ENCODE assay signal across 9 mouse cellular contexts in the genomic region with DNA sequence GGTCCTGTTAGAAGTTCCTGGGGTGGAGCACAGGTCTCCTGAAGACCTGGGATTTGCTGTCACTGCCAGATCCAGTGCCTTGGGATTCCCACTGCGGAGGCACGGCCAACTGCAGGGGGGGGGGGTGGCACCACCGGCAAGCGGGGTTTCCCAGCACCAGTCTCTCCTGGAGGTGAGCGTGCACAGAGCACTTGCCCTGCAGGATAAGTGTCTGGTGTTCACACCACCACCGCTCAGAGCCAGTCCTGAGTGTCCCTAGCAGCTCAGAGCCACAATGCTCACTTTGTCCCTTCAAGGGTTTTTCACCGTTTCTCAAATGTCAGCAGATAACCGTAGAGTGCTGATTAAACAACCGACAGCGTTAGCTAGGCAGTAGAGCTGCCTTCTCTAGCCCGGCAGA. TPM values are rescaled to one million over a fixed set of nuclear protein-coding genes. Genes with fewer than 3 reads are reported as not detected.
DNase-seq lines count a peak whose midpoint lies in the region; ATAC-seq lines count a peak whose summit lies in the region.
"Had no signal": no experiment of that assay in that cellular context is flagged by ENCODE, and none has a peak within 500 bp of the region (broad histone marks: within the 10 kb centered on the region; RNA-seq: fewer than 3 reads in every experiment).

No protein-coding gene starts in this region.

- peak overlapping the region; percentile 23; the same call in 1 of the 2 replicates for H3K4me3 ChIP-seq in heart, embryonic 15.5 days
- H3K4me3 ChIP-seq in embryonic facial prominence, embryonic 11.5 days (ENCODE audit: low read depth, low read length): no peak overlapping the region
- H3K4me3 ChIP-seq in hindbrain, embryonic 15.5 days: no peak overlapping the region
- no peak overlapping the region for H3K4me3 ChIP-seq in midbrain, embryonic 13.5 days (replicated peaks)

- 16% methylated on average over 11 of the region's 11 CpGs for WGBS in heart, embryonic 15.5 days
- 12% methylated on average over 11 of the region's 11 CpGs for WGBS in embryonic facial prominence, embryonic 11.5 days
- 15% methylated on average over 11 of the region's 11 CpGs for WGBS in hindbrain, embryonic 15.5 days
- 10% methylated on average over 11 of the region's 11 CpGs for WGBS in midbrain, embryonic 13.5 days

- no peaks in the 10 kb centered on the region for H3K36me3 ChIP-seq in heart, embryonic 15.5 days
- H3K36me3 ChIP-seq in embryonic facial prominence, embryonic 11.5 days (replicated peaks; ENCODE audit: control insufficient read depth, insufficient read depth, low read depth, low read length): no peaks in the 10 kb centered on the region
- H3K36me3 ChIP-seq in hindbrain, embryonic 15.5 days: no peaks in the 10 kb centered on the region
- H3K36me3 ChIP-seq in midbrain, embryonic 13.5 days: no peaks in the 10 kb centered on the region

- peak overlapping the region; percentile 49 for H3K4me2 ChIP-seq in heart, embryonic 15.5 days
- H3K4me2 ChIP-seq in embryonic facial prominence, embryonic 11.5 days (ENCODE audit: low read depth, low read length): peak overlapping the region; percentile 14; the same call in 1 of the 2 replicates
- peak overlapping the region; percentile 40 for H3K4me2 ChIP-seq in hindbrain, embryonic 15.5 days
- H3K4me2 ChIP-seq in midbrain, embryonic 13.5 days (replicated peaks): peak overlapping the region; percentile 36

- H3K9me3 ChIP-seq in heart, embryonic 15.5 days (replicated peaks): no peaks in the 10 kb centered on the region
- no peaks in the 10 kb centered on the region for H3K9me3 ChIP-seq in embryonic facial prominence, embryonic 11.5 days (replicated peaks; ENCODE audit: control insufficient read depth, low read length)
- H3K9me3 ChIP-seq in hindbrain, embryonic 15.5 days: no peaks in the 10 kb centered on the region
- no peaks in the 10 kb centered on the region for H3K9me3 ChIP-seq in midbrain, embryonic 13.5 days

- H3K27me3 ChIP-seq in heart, embryonic 15.5 days: peaks cover 64% of the 10 kb centered on the region
- H3K27me3 ChIP-seq in embryonic facial prominence, embryonic 11.5 days (ENCODE audit: control insufficient read depth, insufficient read depth, low read length): no peaks in the 10 kb centered on the region
- H3K27me3 ChIP-seq in hindbrain, embryonic 15.5 days: no peaks in the 10 kb centered on the region
- 0 out of 2 replicates have a peak, but pooled peaks cover 4% of the 10 kb centered on the region for H3K27me3 ChIP-seq in midbrain, embryonic 13.5 days

- DNase-seq in heart, adult 9 months (ENCODE audit: low spot score in 2 of 2): no peak
- DNase-seq in embryonic facial prominence, embryonic 11.5 days (ENCODE audit: low spot score): no peak
- no peak for DNase-seq in cerebellum, adult 9-11 months
- DNase-seq in adrenal gland, postnatal 36 days: no peak
- DNase-seq: heart, adult 18-20 months had no signal

- no peak overlapping the region for H3K9ac ChIP-seq in heart, embryonic 15.5 days
- H3K9ac ChIP-seq in embryonic facial prominence, embryonic 11.5 days (replicated peaks; ENCODE audit: low read length): no peak overlapping the region
- H3K9ac ChIP-seq in hindbrain, embryonic 15.5 days: no peak overlapping the region
- H3K9ac ChIP-seq in midbrain, embryonic 13.5 days (replicated peaks): no peak overlapping the region

- no peak overlapping the region for H3K27ac ChIP-seq in heart, embryonic 15.5 days
- H3K27ac ChIP-seq in embryonic facial prominence, embryonic 11.5 days (replicated peaks; ENCODE audit: low read depth, low read length): no peak overlapping the region
- no peak overlapping the region for H3K27ac ChIP-seq in hindbrain, embryonic 15.5 days (replicated peaks)
- H3K27ac ChIP-seq in midbrain, embryonic 13.5 days: no peak overlapping the region

- 0 out of 2 replicates have a peak, but pooled peaks have one; percentile 50 for ATAC-seq in heart, embryonic 15.5 days (replicated peaks; ENCODE audit: insufficient number of reproducible peaks, insufficient read depth, low FRiP score, low read depth)
- ATAC-seq in embryonic facial prominence, embryonic 11.5 days (replicated peaks; ENCODE audit: insufficient number of reproducible peaks, low FRiP score, low TSS enrichment, low read depth): no peak
- 0 out of 2 replicates have a peak, but pooled peaks have one; percentile 42 for ATAC-seq in hindbrain, embryonic 15.5 days (ENCODE audit: low FRiP score, low read depth)
- peak; percentile 53 for ATAC-seq in midbrain, embryonic 13.5 days
- no peak for ATAC-seq in megakaryocyte, adult 5-6 weeks (ENCODE audit: poor library complexity, severe bottlenecking)

- peaks cover 5% of the 10 kb centered on the region for H3K4me1 ChIP-seq in heart, embryonic 15.5 days (replicated peaks)
- no peaks in the 10 kb centered on the region for H3K4me1 ChIP-seq in embryonic facial prominence, embryonic 11.5 days (ENCODE audit: control insufficient read depth, insufficient read depth, low read length)
- H3K4me1 ChIP-seq in hindbrain, embryonic 15.5 days (replicated peaks): peaks cover 5% of the 10 kb centered on the region
- H3K4me1 ChIP-seq in midbrain, embryonic 13.5 days (replicated peaks): peaks cover 11% of the 10 kb centered on the region; the same call in 1 of the 2 replicates

RNA-seq across cellular contexts. Expression of a gene that starts 22.7 kb away (rescaled TPM):
- 3.9 and 5.7 TPM in 2 replicates for polyA plus RNA-seq in heart, embryonic 15.5 days (2015; fragmentation: Nextera tagmentation; extraction: Ambion mirVana)
- 8.4 and 10.3 TPM in 2 replicates for polyA plus RNA-seq in embryonic facial prominence, embryonic 11.5 days (2014; fragmentation: Nextera tagmentation; extraction: Ambion mirVana)
- 5.9 and 6.3 TPM in 2 replicates for polyA plus RNA-seq in hindbrain, embryonic 15.5 days (2015; fragmentation: Nextera tagmentation; extraction: Ambion mirVana)
- polyA plus RNA-seq in midbrain, embryonic 13.5 days (2015; fragmentation: Nextera tagmentation; extraction: Ambion mirVana): 8.0 and 8.9 TPM in 2 replicates
- total RNA-seq in megakaryocyte, adult 5-6 weeks (2015): 0.46 and 1.2 TPM in 2 replicates
- total RNA-seq in megakaryocyte, adult 5-6 weeks (2017): 1.2 and 2.0 TPM in 2 replicates
- total RNA-seq in adrenal gland, postnatal 36 days (2021): 10 to 100 TPM; 57.8 to 66.6 TPM

RNA-seq across cellular contexts. Expression of a gene that starts 42.4 kb away (rescaled TPM):
- polyA plus RNA-seq in heart, embryonic 15.5 days (2015; fragmentation: Nextera tagmentation; extraction: Ambion mirVana): 37.7 and 38.4 TPM in 2 replicates
- polyA plus RNA-seq in embryonic facial prominence, embryonic 11.5 days (2014; fragmentation: Nextera tagmentation; extraction: Ambion mirVana): 106 and 115 TPM in 2 replicates
- polyA plus RNA-seq in hindbrain, embryonic 15.5 days (2015; fragmentation: Nextera tagmentation; extraction: Ambion mirVana): 42.2 and 45.2 TPM in 2 replicates
- 62.9 and 68.4 TPM in 2 replicates for polyA plus RNA-seq in midbrain, embryonic 13.5 days (2015; fragmentation: Nextera tagmentation; extraction: Ambion mirVana)
- total RNA-seq in megakaryocyte, adult 5-6 weeks (2015): 65.3 and 76.9 TPM in 2 replicates
- 81.9 and 94.7 TPM in 2 replicates for total RNA-seq in megakaryocyte, adult 5-6 weeks (2017)
- total RNA-seq in adrenal gland, postnatal 36 days (2021): 10 to 100 TPM; 39.8 to 44.5 TPM

Comparison
In these comparisons a context has a peak if more than half of its experiments do, and no peak if none do; other contexts are left out.
1. ATAC-seq: peak in heart, embryonic 15.5 days (single experiment), hindbrain, embryonic 15.5 days (single experiment) and midbrain, embryonic 13.5 days (single experiment); none in embryonic facial prominence, embryonic 11.5 days (single experiment) and megakaryocyte, adult 5-6 weeks (single experiment).
2. Peak in every context shown above with its lines, with median percentiles within 50 percentile points of each other: H3K4me2 ChIP-seq.